Mouse (Mus musculus) small intestine, adult 2 months (tissue): ENCODE measurements around the gene Plppr3. TPM values are rescaled to one million over a fixed set of nuclear protein-coding genes. Genes with fewer than 3 reads are reported as not detected.
"Not testable (repeated sequence)": the region's sequence is repeated elsewhere in the genome, so short reads cannot be mapped to it uniquely, and the experiment has no call there.

Experiments
- H3K27ac ChIP-seq: fragments of 200-500 bp; 2 replicates; pipeline ENCODE4 v1.5.1; 2012; ENCODE audit warnings: low read depth, low read length, control low read depth, inconsistent platforms; ENCODE audit not compliant: insufficient read depth
- H3K27me3 ChIP-seq: fragments of 200-500 bp; 2 replicates; pipeline ENCODE4 v1.6.1; 2012; ENCODE audit warnings: mild to moderate bottlenecking, moderate library complexity, low read length, inconsistent platforms; ENCODE audit not compliant: control insufficient read depth, insufficient read depth
- H3K36me3 ChIP-seq: fragments of 200-500 bp; 2 replicates; pipeline ENCODE4 v1.6.1; 2012; ENCODE audit warnings: mild to moderate bottlenecking, low read length, control low read depth, inconsistent platforms; ENCODE audit not compliant: control insufficient read depth, insufficient read depth
- H3K4me1 ChIP-seq: fragments of 200-500 bp; 2 replicates; pipeline ENCODE4 v1.6.1; 2012; ENCODE audit warnings: low read length, inconsistent platforms, mixed read lengths; ENCODE audit not compliant: control insufficient read depth, insufficient read depth, insufficient read length
- H3K4me3 ChIP-seq: fragments of 200-500 bp; 2 replicates; pipeline ENCODE4 v1.5.1; 2012; ENCODE audit warnings: low read depth, mild to moderate bottlenecking, control low read depth, inconsistent platforms, low read length, moderate library complexity
- CTCF ChIP-seq: fragments of 200-500 bp; IDR thresholded peaks from 2 replicates; pipeline ENCODE4 v1.5.1; 2012; ENCODE audit warnings: low read depth, mild to moderate bottlenecking, control low read depth, inconsistent platforms, low read length, moderate library complexity, mixed read lengths; ENCODE audit not compliant: insufficient replicate concordance, insufficient read length; ENCODE audit errors: extremely low read depth
- POLR2A ChIP-seq: fragments of 200-500 bp; IDR thresholded peaks from 2 replicates; pipeline ENCODE4 v1.6.1; 2012; ENCODE audit warnings: low read depth, mild to moderate bottlenecking, control low read depth, inconsistent platforms, low read length, moderate library complexity
- WGBS: fragments of 180-500 bp; shearing (Covaris S2); methylation state at CpG from one replicate; pipeline ENCODE4 v1.1.7; 2018; 5-methylcytosine and 5-hydroxymethylcytosine counted together
- polyA plus RNA-seq: library from polyadenylated mRNA; depleted of rRNA; stranded (reverse); fragments of >200 nt; gene quantifications from 2 replicates; pipeline ENCODE4 v1.2.3, GENCODE M21; 2012

Gene Plppr3
- polyA plus RNA-seq, 1 experiment = 5.3 TPM

DNA sequence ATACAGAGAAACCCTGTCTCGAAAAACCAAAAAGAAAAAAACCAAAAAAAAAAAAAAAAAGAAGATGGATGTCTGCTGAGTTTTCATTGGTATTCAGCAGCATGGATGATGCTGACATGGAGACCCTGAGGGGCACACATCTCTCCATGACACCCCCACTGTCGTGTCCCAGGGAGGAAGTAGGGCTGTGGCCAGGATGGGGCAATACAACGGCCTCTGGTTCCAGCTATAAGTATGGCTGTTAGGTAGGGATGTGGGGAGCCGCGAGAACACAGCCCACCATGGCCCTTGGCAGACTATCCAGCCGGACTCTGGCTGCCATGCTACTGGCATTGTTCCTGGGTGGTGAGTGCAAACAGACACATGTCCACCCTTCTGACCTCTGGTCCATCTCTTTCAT, 11.6 kb upstream of the Plppr3 start, which contains the start of gene Elane:
Gene Elane, plus strand, starts transcription at position 194 of the 400 bp plus-strand sequence.
- 71% methylated on average over 6 of the region's 6 CpGs for WGBS
- Histone ChIP-seq H3K27ac (no peak within 1 kb of the TSS), H3K4me3 (no peak within 1 kb of the TSS), H3K36me3 (no peaks in the 10 kb centered on the region), H3K27me3 (0 out of 2 replicates have a peak, but pooled peaks cover 3% of the 10 kb centered on the region), H3K4me1 (peaks cover 8% of the 10 kb centered on the region)
- no peak for TF ChIP-seq POLR2A
- TF ChIP-seq CTCF = no peak

DNA sequence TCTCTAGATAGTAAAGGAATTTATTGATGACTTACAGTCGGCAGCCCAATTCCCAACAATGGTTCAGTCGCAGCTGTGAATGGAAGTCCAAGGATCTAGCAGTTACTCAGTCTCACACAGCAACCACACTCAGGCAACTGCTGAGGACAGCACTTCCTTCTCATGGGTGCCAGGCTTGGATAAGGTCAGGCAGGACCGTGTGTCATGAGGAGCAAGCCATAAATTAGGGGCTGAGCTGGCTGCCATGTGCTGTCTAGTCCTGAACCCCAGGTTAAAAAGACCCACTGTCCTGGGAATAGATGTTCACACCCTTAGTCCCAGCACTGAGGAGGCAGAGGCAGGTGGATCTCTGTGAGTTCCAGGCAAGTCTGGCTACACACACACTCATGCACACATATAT, 10.5 kb upstream of the Plppr3 start:
- not testable (repeated sequence) for H3K36me3 ChIP-seq, H3K4me3 ChIP-seq, H3K27me3 ChIP-seq, H3K27ac ChIP-seq
- peaks cover 10% of the 10 kb centered on the region for H3K4me1 ChIP-seq
- WGBS = 39% methylated on average over 3 of the region's 3 CpGs

DNA sequence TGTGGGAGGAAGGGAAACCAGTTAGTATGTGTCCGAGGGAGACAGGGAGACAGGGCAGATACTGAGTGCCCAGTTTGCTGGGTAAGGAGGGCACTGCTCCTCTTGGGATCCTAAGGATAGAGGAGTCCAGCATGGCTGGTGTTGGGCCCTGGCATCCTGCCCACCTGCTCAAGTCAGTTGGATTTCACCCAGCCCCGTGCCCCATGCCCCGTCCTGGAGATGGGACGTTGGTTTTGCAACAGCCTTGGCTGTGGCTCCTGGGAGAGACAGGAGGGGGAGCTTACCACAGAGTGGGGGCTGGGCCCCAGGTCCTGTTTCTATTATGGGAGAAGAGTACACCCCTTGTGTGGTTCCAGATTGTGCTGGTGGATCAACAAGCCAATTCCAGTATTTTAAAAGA, 10.0 kb upstream of the Plppr3 start:
- H3K4me3 ChIP-seq = no peak overlapping the region
- WGBS = 18% methylated on average over 4 of the region's 4 CpGs
- no peak for TF ChIP-seq CTCF
- TF ChIP-seq POLR2A = no peak
- H3K27me3 ChIP-seq = 0 out of 2 replicates have a peak, but pooled peaks cover 3% of the 10 kb centered on the region
- no peak overlapping the region for H3K27ac ChIP-seq
- no peaks in the 10 kb centered on the region for H3K36me3 ChIP-seq
- H3K4me1 ChIP-seq = peaks cover 10% of the 10 kb centered on the region

DNA sequence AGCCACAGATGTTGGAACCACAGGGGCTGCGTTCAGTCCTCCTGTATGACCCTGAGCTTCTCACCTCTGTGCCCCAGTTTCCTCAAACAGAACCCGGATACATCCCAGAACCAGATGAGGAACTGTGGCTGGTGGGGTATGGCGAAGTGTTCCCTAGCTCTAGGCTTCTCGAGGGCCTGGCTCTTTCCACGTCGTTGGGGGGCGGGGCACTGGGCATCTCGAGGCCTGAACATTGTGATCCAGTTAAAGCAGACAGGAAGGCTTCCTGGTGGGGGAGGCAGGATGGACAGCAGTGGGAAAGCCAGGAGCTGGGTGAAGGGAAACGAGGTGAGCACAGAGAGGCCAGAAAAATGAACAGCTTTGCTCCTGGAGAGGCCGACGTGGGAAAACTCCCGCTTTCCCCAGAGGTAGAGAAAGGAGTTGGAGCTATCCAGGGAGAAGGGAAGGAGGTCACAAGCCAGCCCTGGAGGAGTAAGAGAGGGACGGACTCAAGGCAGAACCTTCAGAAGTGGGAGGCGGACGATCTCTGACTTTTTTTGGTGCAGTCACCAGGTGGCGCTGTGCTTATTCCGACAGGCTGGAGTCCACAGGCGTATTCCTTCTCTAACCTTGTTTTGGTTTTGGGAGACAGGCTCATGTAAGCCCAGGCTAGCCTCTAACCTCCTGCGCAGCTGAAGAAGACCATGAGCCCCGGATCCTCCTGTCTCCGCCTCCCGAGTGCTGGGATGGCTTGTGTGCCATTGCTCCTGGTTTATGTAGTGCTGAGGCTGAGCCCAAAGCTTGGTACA, 9.1 kb upstream of the Plppr3 start:
- H3K27ac ChIP-seq = no peak overlapping the region
- no peak overlapping the region for H3K4me3 ChIP-seq
- no peaks in the 10 kb centered on the region for H3K36me3 ChIP-seq
- WGBS = 18% methylated on average over 22 of the region's 22 CpGs
- TF ChIP-seq CTCF = peak; percentile 82
- peak; percentile 20; the same call in 1 of the 2 replicates for TF ChIP-seq POLR2A
- H3K27me3 ChIP-seq = 0 out of 2 replicates have a peak, but pooled peaks cover 3% of the 10 kb centered on the region
- peaks cover 10% of the 10 kb centered on the region for H3K4me1 ChIP-seq

- WGBS = 6% methylated on average over 21 of the region's 22 CpGs
- H3K27me3 ChIP-seq = 0 out of 2 replicates have a peak, but pooled peaks cover 3% of the 10 kb centered on the region
- no peak overlapping the region for H3K27ac ChIP-seq
- peak overlapping the region; percentile 7; the same call in 1 of the 2 replicates for H3K4me3 ChIP-seq
- no peak for TF ChIP-seq CTCF
- TF ChIP-seq POLR2A = no peak
- H3K36me3 ChIP-seq = no peaks in the 10 kb centered on the region
- H3K4me1 ChIP-seq = peaks cover 16% of the 10 kb centered on the region
Measured at GRCm38 (mm10) chr10:79881981-79882380, 7.5 kb upstream of the Plppr3 start.

DNA sequence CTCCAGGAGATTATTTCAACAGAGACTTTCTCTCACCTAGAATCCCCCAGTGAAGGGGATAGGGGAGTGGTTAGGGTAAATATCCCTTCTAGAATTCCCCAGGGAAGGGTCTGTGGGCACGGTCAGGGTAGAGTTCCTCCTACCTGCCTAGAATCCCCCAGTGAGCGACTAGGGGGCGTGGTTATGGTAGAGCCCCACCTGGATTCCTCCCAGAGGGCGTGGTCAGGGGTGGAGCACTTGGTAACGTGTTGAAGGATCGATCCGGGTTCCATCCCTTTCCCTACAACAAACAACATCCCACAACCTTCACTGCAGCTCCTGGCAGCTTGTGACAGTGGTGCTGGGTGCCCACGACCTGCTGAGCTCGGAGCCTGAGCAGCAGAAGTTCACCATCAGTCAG, 6.3 kb upstream of the Plppr3 start:
- H3K27me3 ChIP-seq = 0 out of 2 replicates have a peak, but pooled peaks cover 3% of the 10 kb centered on the region
- no peaks in the 10 kb centered on the region for H3K36me3 ChIP-seq
- no peak overlapping the region for H3K4me3 ChIP-seq
- peaks cover 17% of the 10 kb centered on the region for H3K4me1 ChIP-seq
- 13% methylated on average over 9 of the region's 9 CpGs for WGBS
- TF ChIP-seq POLR2A = no peak
- TF ChIP-seq CTCF = no peak
- no peak overlapping the region for H3K27ac ChIP-seq

- no peak overlapping the region for H3K27ac ChIP-seq
- no peak overlapping the region for H3K4me3 ChIP-seq
- peaks cover 4% of the 10 kb centered on the region; the same call in 1 of the 2 replicates for H3K27me3 ChIP-seq
- no peak for TF ChIP-seq POLR2A
- TF ChIP-seq CTCF = no peak
- 30% methylated on average over 3 of the region's 3 CpGs for WGBS
- peaks cover 17% of the 10 kb centered on the region for H3K4me1 ChIP-seq
- no peaks in the 10 kb centered on the region for H3K36me3 ChIP-seq
Measured at GRCm38 (mm10) chr10:79879527-79879926, 5.1 kb upstream of the Plppr3 start.
